Mouse (Mus musculus) heart, embryonic 11.5 days (tissue): ENCODE measurements around the gene Edar. TPM values are rescaled to one million over a fixed set of nuclear protein-coding genes. Genes with fewer than 3 reads are reported as not detected.

Experiments used
- ATAC-seq: fragments of 200-750 bp; cut with Nextera tagmentation; replicated peaks from 2 replicates; pipeline ENCODE4 v1.8.0; 2017; ENCODE audit warnings: moderate library complexity; ENCODE audit not compliant: insufficient number of reproducible peaks, low FRiP score, low TSS enrichment
- H3K27ac ChIP-seq: fragments of 300-500 bp; sonication (generic); 2 replicates; pipeline ENCODE4 v1.5.1; 2014; ENCODE audit warnings: mild to moderate bottlenecking, low read depth, low read length
- H3K27me3 ChIP-seq: fragments of 300-500 bp; sonication (generic); 2 replicates; pipeline ENCODE4 v1.6.1; 2014; ENCODE audit warnings: mild to moderate bottlenecking, low read length, mixed read lengths; ENCODE audit not compliant: control insufficient read depth, insufficient read depth
- H3K36me3 ChIP-seq: fragments of 300-500 bp; sonication (generic); 2 replicates; pipeline ENCODE4 v1.6.1; 2014; ENCODE audit warnings: mild to moderate bottlenecking, low read length, moderate library complexity, mixed read lengths; ENCODE audit not compliant: control insufficient read depth, insufficient read depth
- H3K4me1 ChIP-seq: fragments of 300-500 bp; sonication (generic); 2 replicates; pipeline ENCODE4 v1.6.1; 2014; ENCODE audit warnings: low read length; ENCODE audit not compliant: control insufficient read depth, insufficient read depth
- H3K4me2 ChIP-seq: fragments of 300-500 bp; sonication (generic); 2 replicates; pipeline ENCODE4 v1.6.1; 2014; ENCODE audit warnings: mild to moderate bottlenecking, moderate library complexity
- H3K4me3 ChIP-seq: fragments of 300-500 bp; sonication (generic); 2 replicates; pipeline ENCODE4 v1.5.1; 2014; ENCODE audit warnings: low read depth, low read length
- H3K9ac ChIP-seq: fragments of 300-500 bp; sonication (generic); 2 replicates; pipeline ENCODE4 v1.6.1; 2014; ENCODE audit warnings: mild to moderate bottlenecking, low read depth, low read length, moderate library complexity
- H3K9me3 ChIP-seq: fragments of 300-500 bp; sonication (generic); replicated peaks from 2 replicates; pipeline ENCODE4 v1.6.1; 2016; ENCODE audit warnings: low read length; ENCODE audit not compliant: control insufficient read depth
- WGBS: fragments of 180-500 bp; shearing (Covaris S2); extraction: QIAGEN DNeasy Blood & Tissue Kit; methylation state at CpG from one replicate; pipeline ENCODE4 v1.1.7; 2014; ENCODE audit not compliant: insufficient replicate concordance; 5-methylcytosine and 5-hydroxymethylcytosine counted together
- polyA plus RNA-seq: library from polyadenylated mRNA; unstranded; fragments of >200 nt; fragmentation: Nextera tagmentation; extraction: Ambion mirVana; gene quantifications from 2 replicates; pipeline ENCODE4 v1.2.1, GENCODE M21; 2014

Edar gene
- polyA plus RNA-seq, 1 experiment from 2014 or later: 0.13 TPM

DNA sequence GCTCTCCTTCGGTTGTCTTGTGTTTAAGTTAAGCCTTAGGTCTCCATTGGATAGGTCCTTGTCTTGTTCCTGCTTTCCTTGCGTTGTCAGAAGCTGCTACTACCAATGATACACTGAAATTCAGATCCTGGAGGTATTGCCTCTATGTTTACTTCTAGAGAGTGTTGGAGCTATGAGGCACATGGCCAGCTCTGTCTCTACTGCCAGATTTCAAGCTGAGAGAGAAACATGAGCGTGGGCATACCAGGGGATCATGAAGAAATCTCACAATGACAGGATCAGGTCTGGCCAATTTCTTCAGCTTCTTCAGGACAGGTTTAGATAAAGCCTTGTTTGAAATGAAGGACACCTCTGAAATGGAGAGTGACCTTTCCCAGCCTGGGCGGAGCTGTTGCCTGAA is 23.5 kb upstream of the Edar start:
- no peak overlapping the region for H3K9ac ChIP-seq
- H3K4me2 ChIP-seq: no peak overlapping the region
- H3K4me3 ChIP-seq: no peak overlapping the region
- H3K36me3 ChIP-seq: no peaks in the 10 kb centered on the region
- 71% methylated on average over 4 of the region's 4 CpGs for WGBS
- no peak for ATAC-seq
- H3K27ac ChIP-seq: no peak overlapping the region
- H3K9me3 ChIP-seq: no peaks in the 10 kb centered on the region
- H3K27me3 ChIP-seq: no peaks in the 10 kb centered on the region
- H3K4me1 ChIP-seq: no peaks in the 10 kb centered on the region

DNA sequence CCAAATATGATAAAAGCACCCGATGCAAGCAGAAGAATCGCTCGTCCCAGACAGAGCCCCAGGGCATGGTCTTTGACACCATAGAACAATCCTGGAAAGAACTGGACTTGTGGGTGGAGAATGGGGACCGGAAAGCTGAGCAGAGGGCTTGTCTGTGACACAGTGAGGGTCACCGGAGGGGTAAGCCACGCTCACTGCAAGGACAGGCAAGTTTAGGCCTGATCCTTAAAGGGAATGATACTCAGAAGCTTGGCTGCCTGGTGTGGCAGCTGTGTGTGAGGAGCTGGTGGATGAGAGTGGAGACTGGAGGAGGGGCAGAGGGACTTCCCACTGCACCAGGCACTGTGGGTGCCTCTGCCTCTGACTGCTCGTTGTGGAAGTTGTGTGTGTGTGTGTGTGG is 15.6 kb upstream of the Edar start:
- no peak overlapping the region for H3K4me3 ChIP-seq
- no peak overlapping the region for H3K4me2 ChIP-seq
- H3K9ac ChIP-seq: no peak overlapping the region
- H3K9me3 ChIP-seq: no peaks in the 10 kb centered on the region
- H3K36me3 ChIP-seq: no peaks in the 10 kb centered on the region
- no peaks in the 10 kb centered on the region for H3K4me1 ChIP-seq
- H3K27ac ChIP-seq: no peak overlapping the region
- WGBS: 78% methylated on average over 6 of the region's 7 CpGs
- no peak for ATAC-seq
- no peaks in the 10 kb centered on the region for H3K27me3 ChIP-seq

DNA sequence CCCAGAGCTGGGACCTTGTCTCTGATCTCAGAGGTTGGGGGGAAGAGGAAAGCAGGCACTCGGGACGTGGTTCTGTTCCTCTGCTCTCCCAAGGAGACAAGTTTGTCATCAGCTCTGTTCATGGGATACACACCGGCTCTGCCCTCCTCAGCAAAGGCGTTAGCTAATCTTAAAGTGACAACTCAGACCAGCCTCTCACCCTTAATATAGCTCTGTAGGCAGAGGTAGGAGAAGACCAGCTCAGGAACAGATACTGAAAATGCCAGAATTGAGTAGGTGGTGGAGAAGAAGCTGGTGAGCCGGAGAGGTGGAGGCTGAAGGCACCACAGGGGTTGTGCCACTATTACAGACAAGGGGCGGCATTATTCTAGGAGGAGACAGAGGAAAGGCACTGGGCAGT is 3.8 kb upstream of the Edar start:
- no peak overlapping the region for H3K4me3 ChIP-seq
- H3K27me3 ChIP-seq: peaks cover 6% of the 10 kb centered on the region
- no peak overlapping the region for H3K9ac ChIP-seq
- ATAC-seq: no peak
- H3K27ac ChIP-seq: no peak overlapping the region
- 56% methylated on average over 6 of the region's 6 CpGs for WGBS
- no peak overlapping the region for H3K4me2 ChIP-seq
- H3K9me3 ChIP-seq: no peaks in the 10 kb centered on the region
- no peaks in the 10 kb centered on the region for H3K4me1 ChIP-seq
- no peaks in the 10 kb centered on the region for H3K36me3 ChIP-seq

- Histone ChIP-seq H3K27me3 (peaks cover 6% of the 10 kb centered on the region), H3K9me3 (no peaks in the 10 kb centered on the region), H3K4me1 (no peaks in the 10 kb centered on the region), H3K4me2 (no peak overlapping the region), H3K27ac (no peak overlapping the region), H3K36me3 (no peaks in the 10 kb centered on the region), H3K4me3 (no peak overlapping the region), H3K9ac (no peak overlapping the region)
- 38% methylated on average over 15 of the region's 15 CpGs for WGBS
- no peak for ATAC-seq
These were observed 2.0 kb downstream of the Edar start for GRCm38 (mm10) chr10:58673278-58674061.

DNA sequence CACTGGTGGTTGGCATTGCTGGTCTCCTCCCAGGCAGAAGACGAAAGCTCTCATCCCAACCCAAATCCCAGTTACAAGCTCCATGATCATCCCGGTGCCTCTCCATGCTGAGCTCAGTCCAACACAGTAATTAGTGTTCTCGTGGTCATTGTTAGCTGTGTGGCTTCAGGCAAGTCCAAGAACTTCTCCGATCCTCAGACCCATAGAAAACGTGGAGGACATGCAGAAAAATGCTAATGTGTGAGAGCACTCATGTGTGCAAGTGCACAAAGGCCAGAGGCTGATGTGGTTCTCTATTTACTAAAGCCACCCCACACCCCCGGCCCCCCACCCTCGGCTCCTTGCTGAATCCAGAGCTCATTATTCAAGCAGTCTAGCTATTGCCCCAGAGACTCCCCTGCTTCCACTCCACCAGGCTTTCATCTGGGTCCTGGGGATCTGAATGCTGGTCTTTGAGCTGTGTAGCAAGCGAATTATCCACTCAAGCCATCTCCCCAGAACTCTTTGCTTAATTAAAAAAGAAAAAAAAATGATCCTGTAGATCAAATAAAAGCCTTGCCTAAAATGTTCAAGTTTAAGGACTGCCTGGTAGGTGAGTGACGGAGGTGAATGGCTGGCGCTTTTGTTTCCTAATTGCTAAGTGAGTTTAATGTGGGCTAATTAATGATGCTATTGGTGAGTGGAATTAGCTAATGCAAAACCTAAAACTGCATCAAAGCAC is 2.7 kb downstream of the Edar start:
- ATAC-seq: no peak
- Histone ChIP-seq H3K36me3 (no peaks in the 10 kb centered on the region), H3K9ac (no peak overlapping the region), H3K4me2 (no peak overlapping the region), H3K4me3 (no peak overlapping the region), H3K4me1 (no peaks in the 10 kb centered on the region), H3K27me3 (peaks cover 6% of the 10 kb centered on the region), H3K27ac (no peak overlapping the region), H3K9me3 (no peaks in the 10 kb centered on the region)
- 69% methylated on average over 10 of the region's 10 CpGs for WGBS

GRCm38 (mm10) chr10:58663868-58664267 is 11.6 kb downstream of the Edar start:
- no peaks in the 10 kb centered on the region for H3K36me3 ChIP-seq
- no peak overlapping the region for H3K4me2 ChIP-seq

DNA sequence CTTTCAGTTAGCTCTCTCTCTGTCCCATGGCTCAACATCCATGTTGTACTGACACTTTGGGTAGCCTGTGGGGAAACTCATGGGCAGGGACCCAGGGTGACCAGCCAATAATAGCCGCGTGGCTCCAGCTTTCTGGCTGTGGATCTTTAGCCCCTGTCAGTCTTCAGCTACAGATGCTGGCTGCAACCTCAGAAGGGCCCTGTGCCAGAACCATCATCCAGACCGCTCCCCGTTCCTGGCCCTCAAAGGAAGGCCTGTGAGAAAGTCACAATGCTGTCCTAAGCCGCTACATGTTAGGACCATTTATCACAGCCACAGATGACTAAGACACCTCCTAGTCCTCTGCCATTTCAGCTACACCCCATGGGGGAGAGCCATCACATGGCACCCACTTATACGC is 12.0 kb downstream of the Edar start:
- Histone ChIP-seq H3K4me3 (no peak overlapping the region), H3K9me3 (no peaks in the 10 kb centered on the region), H3K4me1 (no peaks in the 10 kb centered on the region), H3K4me2 (no peak overlapping the region), H3K27me3 (no peaks in the 10 kb centered on the region), H3K27ac (no peak overlapping the region), H3K9ac (no peak overlapping the region), H3K36me3 (no peaks in the 10 kb centered on the region)
- 76% methylated on average over 6 of the region's 6 CpGs for WGBS
- ATAC-seq: no peak

More at GRCm38 (mm10) chr10:58663868-58664267, 11.6 kb downstream of the Edar start:
- Histone ChIP-seq H3K27me3 (no peaks in the 10 kb centered on the region), H3K9me3 (no peaks in the 10 kb centered on the region), H3K4me1 (no peaks in the 10 kb centered on the region), H3K4me3 (no peak overlapping the region), H3K9ac (no peak overlapping the region), H3K27ac (no peak overlapping the region)
- WGBS: 80% methylated on average over 5 of the region's 5 CpGs
- ATAC-seq: no peak

GRCm38 (mm10) chr10:58659268-58659986 is 16.0 kb downstream of the Edar start:
- H3K27me3 ChIP-seq: no peaks in the 10 kb centered on the region
- H3K4me3 ChIP-seq: no peak overlapping the region
- no peak overlapping the region for H3K27ac ChIP-seq
- no peak overlapping the region for H3K4me2 ChIP-seq
- H3K36me3 ChIP-seq: no peaks in the 10 kb centered on the region
- H3K9ac ChIP-seq: no peak overlapping the region
- no peaks in the 10 kb centered on the region for H3K9me3 ChIP-seq
- no peaks in the 10 kb centered on the region for H3K4me1 ChIP-seq
- WGBS: 51% methylated on average over 11 of the region's 11 CpGs
- ATAC-seq: no peak
